Mouse (Mus musculus) heart, adult 2 months (tissue): ENCODE data around the gene Lrrc49. TPM values are rescaled to one million over a fixed set of nuclear protein-coding genes. Genes with fewer than 3 reads are reported as not detected.

Experiments used
- DNase-seq, 2 experiments: peaks; one replicate each; pipeline ENCODE4 v3.0.0; 2021
- H3K27ac ChIP-seq: fragments of 200-600 bp; 2 replicates; pipeline ENCODE4 v1.8.1; 2022
- H3K27me3 ChIP-seq: fragments of 200-500 bp; 2 replicates; pipeline ENCODE4 v1.6.1; 2012; ENCODE audit warnings: mild to moderate bottlenecking, low read length, inconsistent platforms, mixed read lengths; ENCODE audit not compliant: control insufficient read depth, insufficient read depth
- H3K36me3 ChIP-seq: fragments of 200-500 bp; 2 replicates; pipeline ENCODE4 v1.6.1; 2012; ENCODE audit warnings: low read length, inconsistent platforms; ENCODE audit not compliant: control insufficient read depth, insufficient read depth
- H3K4me1 ChIP-seq: fragments of 200-500 bp; 2 replicates; pipeline ENCODE4 v1.6.1; 2011; ENCODE audit warnings: low read length; ENCODE audit not compliant: control insufficient read depth, insufficient read depth
- H3K4me3 ChIP-seq: fragments of 200-600 bp; 2 replicates; pipeline ENCODE4 v1.8.1; 2022
- H3K79me2 ChIP-seq: fragments of 200-500 bp; replicated peaks from 2 replicates; pipeline ENCODE4 v1.6.1; 2012; ENCODE audit warnings: mild to moderate bottlenecking, inconsistent platforms, low read length, moderate library complexity, mixed read lengths; ENCODE audit not compliant: control insufficient read depth, insufficient read depth
- H3K9ac ChIP-seq: fragments of 200-500 bp; 2 replicates; pipeline ENCODE4 v1.6.1; 2012; ENCODE audit warnings: low read depth, mild to moderate bottlenecking, control low read depth, inconsistent platforms, low read length, mixed read lengths
- CTCF ChIP-seq: fragments of 200-600 bp; IDR thresholded peaks from 2 replicates; pipeline ENCODE4 v1.8.1; 2022; ENCODE audit warnings: antibody characterized with exemption, mild to moderate bottlenecking, moderate library complexity
- EP300 ChIP-seq: fragments of 200-500 bp; IDR thresholded peaks from 2 replicates; pipeline ENCODE4 v1.6.1; 2011; ENCODE audit warnings: low read depth, low read length, control low read depth; ENCODE audit not compliant: insufficient read depth
- POLR2A ChIP-seq: fragments of 200-500 bp; IDR thresholded peaks from 2 replicates; pipeline ENCODE4 v1.6.1; 2011; ENCODE audit warnings: mild to moderate bottlenecking, low read depth, low read length, control low read depth; ENCODE audit not compliant: insufficient read depth
- WGBS: fragments of 180-500 bp; shearing (Covaris S2); methylation state at CpG from one replicate; pipeline ENCODE4 v1.1.7; 2018; 5-methylcytosine and 5-hydroxymethylcytosine counted together
- intact Hi-C: fragments of 180-260 bp; cut with DNase I; formaldehyde crosslinking; loops from one replicate; pipeline ENCODE4 v1.15.1; 2025
- polyA plus RNA-seq: library from polyadenylated mRNA; depleted of rRNA; stranded (reverse); fragments of >200 nt; gene quantifications from 2 replicates; pipeline ENCODE4 v1.2.3, GENCODE M21; 2012
- total RNA-seq, 2 experiments: library from RNA; stranded (reverse); gene quantifications; 2 replicates each; pipeline ENCODE4 v1.2.3; 2021

Gene Lrrc49
- total and polyA plus RNA-seq, 3 experiments: 2.1 to 3.7 (median 3.7) TPM

DNA sequence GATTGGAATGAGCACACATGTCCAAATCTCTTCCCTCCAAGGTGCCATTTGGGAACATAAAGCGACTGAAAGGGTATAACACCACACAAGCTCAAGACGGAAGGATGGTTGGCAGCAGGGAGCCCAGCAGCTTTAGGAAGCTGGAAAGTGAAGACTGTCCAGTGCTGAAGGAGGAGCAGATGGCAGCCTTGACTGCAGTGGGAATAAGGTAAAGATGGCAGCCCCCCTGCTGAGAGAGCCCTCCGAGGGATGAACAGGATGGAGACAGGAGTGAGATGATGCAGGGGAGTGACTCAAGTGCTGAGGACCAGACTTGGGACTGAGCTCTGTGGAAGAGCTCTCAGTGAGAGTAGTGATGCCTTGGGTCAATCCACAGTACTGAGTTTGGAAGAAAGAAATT lies 79.9 kb downstream of the Lrrc49 start:
- intact Hi-C loops: loop anchor here (5.0 kb wide), 1 partner anchor 69 kb away; no protein-coding TSS in a partner anchor
- TF ChIP-seq EP300 (no peak), POLR2A (no peak), CTCF (no peak)
- 93% methylated on average over 3 of the region's 3 CpGs for WGBS

DNA sequence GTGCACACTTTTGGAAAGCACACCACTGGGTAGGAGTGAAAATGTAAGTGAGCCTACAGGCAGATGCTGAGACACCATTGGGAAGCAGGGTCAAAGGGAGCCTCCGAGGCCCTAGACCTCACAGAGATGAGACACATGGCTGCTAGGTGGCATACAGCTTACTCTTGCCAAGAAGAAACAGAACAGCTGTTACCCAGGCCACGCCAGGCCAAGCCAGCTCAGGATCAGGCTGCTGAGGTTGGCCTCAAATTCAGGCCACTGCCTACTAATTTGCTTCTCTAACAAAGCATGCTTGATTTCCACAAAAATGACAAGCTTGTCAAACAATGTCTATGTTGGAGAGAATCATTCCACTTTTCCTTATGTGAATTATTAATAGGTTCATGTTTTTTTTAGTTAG lies 83.0 kb downstream of the Lrrc49 start:
- intact Hi-C loops: loop anchor here (5.0 kb wide), 1 partner anchor 72 kb away; no protein-coding TSS in a partner anchor

More for the DNA sequence above, 79.9 kb downstream of the Lrrc49 start:
- Histone ChIP-seq H3K4me1 (no peaks in the 10 kb centered on the region), H3K36me3 (no peaks in the 10 kb centered on the region), H3K27me3 (no peaks in the 10 kb centered on the region), H3K4me3 (no peak overlapping the region), H3K9ac (no peak overlapping the region), H3K79me2 (no peaks in the 10 kb centered on the region), H3K27ac (no peak overlapping the region)
- no peak for DNase-seq

DNA sequence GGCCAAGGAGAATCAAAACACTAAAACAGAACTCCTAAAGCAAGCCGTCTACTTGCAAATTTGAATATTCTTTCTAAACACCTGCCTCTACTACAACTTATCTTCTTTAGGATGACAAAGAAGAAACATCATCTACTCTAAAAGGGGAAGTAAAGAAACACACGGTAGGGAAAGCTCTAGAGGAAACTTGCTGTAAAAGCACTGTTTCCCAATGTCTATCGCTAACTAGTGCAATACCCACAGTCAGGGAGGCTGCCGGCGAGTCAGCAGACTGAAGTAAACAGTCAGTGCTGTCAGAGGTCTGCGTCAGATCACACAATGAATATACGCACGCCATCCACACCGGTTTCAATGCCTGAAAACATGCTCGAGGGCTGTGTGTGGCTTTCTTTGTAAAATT lies 86.0 kb downstream of the Lrrc49 start:
- Histone ChIP-seq H3K4me1 (no peaks in the 10 kb centered on the region), H3K36me3 (no peaks in the 10 kb centered on the region), H3K9ac (no peak overlapping the region), H3K4me3 (no peak overlapping the region), H3K79me2 (no peaks in the 10 kb centered on the region), H3K27ac (no peak overlapping the region), H3K27me3 (no peaks in the 10 kb centered on the region)
- TF ChIP-seq EP300 (no peak), CTCF (no peak), POLR2A (no peak)
- WGBS: 85% methylated on average over 10 of the region's 10 CpGs
- intact Hi-C loops: no loop called here
- DNase-seq: no peak

More for the DNA sequence above, 83.0 kb downstream of the Lrrc49 start:
- TF ChIP-seq POLR2A (no peak), EP300 (no peak), CTCF (no peak)
- Histone ChIP-seq H3K79me2 (no peaks in the 10 kb centered on the region), H3K4me1 (no peaks in the 10 kb centered on the region), H3K4me3 (no peak overlapping the region), H3K36me3 (no peaks in the 10 kb centered on the region), H3K9ac (no peak overlapping the region), H3K27ac (no peak overlapping the region), H3K27me3 (no peaks in the 10 kb centered on the region)
- no peak for DNase-seq
- WGBS: 80% methylated on average over 2 of the region's 2 CpGs

DNA sequence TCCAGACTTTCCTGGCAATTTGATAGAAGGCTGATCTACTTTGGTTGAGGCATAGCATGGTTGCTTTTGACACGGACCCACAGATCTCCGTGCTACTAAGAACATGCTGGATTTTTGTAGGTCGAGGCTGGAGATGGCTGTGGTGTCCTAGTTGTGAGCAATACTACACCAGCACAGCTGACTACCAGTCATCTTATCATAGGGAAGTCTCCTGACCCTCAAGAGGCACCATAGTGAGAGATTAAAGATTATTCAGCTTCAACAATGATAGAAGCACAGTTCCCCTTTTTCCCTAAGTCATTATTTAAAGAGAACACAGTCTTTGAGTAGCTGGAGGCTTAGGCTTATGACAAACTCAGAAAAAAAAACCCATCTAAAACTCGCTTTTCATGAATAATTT lies 87.7 kb downstream of the Lrrc49 start:
- Histone ChIP-seq H3K9ac (no peak overlapping the region), H3K27ac (no peak overlapping the region), H3K36me3 (no peaks in the 10 kb centered on the region), H3K4me3 (no peak overlapping the region), H3K79me2 (no peaks in the 10 kb centered on the region), H3K4me1 (no peaks in the 10 kb centered on the region), H3K27me3 (no peaks in the 10 kb centered on the region)
- intact Hi-C loops: no loop called here
- no peak for DNase-seq
- WGBS: 83% methylated on average over 4 of the region's 4 CpGs
- TF ChIP-seq EP300: no peak
- no peak for TF ChIP-seq POLR2A
- TF ChIP-seq CTCF: no peak

DNA sequence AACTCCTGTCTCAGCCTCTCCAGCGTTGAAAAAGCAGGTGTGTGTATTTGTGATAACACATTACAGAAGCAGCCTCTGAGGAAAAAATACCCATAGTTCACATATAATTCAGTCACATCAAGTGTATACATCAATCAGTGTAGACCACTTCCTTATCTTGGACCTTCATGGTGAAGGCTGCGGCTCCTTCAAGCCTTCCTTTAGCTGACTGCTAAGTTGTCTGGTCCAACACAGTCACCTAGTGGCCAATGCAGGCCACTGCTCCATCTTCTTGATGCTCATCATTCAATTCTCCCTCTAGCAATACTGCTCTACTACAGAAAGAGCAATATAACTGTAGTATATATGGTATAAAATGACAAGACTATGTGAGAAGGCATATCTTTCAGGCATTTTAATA lies 88.5 kb downstream of the Lrrc49 start:
- intact Hi-C loops: loop anchor here (2.0 to 10.0 kb wide), 2 partner anchors 325 to 355 kb away; no protein-coding TSS in a partner anchor
- Histone ChIP-seq H3K27me3 (no peaks in the 10 kb centered on the region), H3K36me3 (no peaks in the 10 kb centered on the region), H3K4me3 (no peak overlapping the region), H3K4me1 (no peaks in the 10 kb centered on the region), H3K9ac (no peak overlapping the region), H3K79me2 (no peaks in the 10 kb centered on the region), H3K27ac (no peak overlapping the region)
- no peak for TF ChIP-seq EP300
- TF ChIP-seq CTCF: peak; percentile 89
- no peak for TF ChIP-seq POLR2A
- WGBS: 56% methylated on average over 2 of the region's 2 CpGs
- no peak for DNase-seq

DNA sequence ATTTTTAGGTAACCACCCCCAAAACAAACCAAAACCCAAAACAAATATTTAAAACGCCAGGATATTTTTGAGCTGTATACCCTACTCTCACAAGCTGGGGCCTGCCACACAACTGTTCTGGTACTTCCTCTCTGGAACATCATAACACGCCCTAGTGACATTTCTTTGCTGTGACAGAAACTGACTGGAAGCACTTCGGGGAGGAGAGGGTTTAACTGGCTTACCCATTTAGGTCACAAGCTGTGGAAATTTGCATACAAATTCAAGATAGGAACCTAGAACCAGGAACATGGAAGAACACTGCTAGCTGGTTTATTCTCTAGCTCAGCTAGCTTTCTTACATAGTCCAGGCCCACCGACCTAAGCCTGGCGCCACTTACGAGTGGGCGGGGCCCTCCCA lies 92.6 kb downstream of the Lrrc49 start:
- TF ChIP-seq POLR2A (no peak), EP300 (no peak), CTCF (no peak)
- Histone ChIP-seq H3K36me3 (no peaks in the 10 kb centered on the region), H3K79me2 (no peaks in the 10 kb centered on the region), H3K9ac (no peak overlapping the region), H3K27ac (no peak overlapping the region), H3K4me1 (peaks cover 3% of the 10 kb centered on the region), H3K27me3 (no peaks in the 10 kb centered on the region), H3K4me3 (no peak overlapping the region)
- 82% methylated on average over 7 of the region's 7 CpGs for WGBS
- no peak for DNase-seq
- intact Hi-C loops: loop anchor here (10.0 kb wide), 1 partner anchor 321 kb away; no protein-coding TSS in a partner anchor
